Mouse (Mus musculus) thymus, postnatal 14 days (tissue): ENCODE measurements around the gene Cdc42se2.

Experiments
- DNase-seq: peaks from one replicate; pipeline ENCODE4 v3.0.0; 2021

The Cdc42se2 gene

DNA sequence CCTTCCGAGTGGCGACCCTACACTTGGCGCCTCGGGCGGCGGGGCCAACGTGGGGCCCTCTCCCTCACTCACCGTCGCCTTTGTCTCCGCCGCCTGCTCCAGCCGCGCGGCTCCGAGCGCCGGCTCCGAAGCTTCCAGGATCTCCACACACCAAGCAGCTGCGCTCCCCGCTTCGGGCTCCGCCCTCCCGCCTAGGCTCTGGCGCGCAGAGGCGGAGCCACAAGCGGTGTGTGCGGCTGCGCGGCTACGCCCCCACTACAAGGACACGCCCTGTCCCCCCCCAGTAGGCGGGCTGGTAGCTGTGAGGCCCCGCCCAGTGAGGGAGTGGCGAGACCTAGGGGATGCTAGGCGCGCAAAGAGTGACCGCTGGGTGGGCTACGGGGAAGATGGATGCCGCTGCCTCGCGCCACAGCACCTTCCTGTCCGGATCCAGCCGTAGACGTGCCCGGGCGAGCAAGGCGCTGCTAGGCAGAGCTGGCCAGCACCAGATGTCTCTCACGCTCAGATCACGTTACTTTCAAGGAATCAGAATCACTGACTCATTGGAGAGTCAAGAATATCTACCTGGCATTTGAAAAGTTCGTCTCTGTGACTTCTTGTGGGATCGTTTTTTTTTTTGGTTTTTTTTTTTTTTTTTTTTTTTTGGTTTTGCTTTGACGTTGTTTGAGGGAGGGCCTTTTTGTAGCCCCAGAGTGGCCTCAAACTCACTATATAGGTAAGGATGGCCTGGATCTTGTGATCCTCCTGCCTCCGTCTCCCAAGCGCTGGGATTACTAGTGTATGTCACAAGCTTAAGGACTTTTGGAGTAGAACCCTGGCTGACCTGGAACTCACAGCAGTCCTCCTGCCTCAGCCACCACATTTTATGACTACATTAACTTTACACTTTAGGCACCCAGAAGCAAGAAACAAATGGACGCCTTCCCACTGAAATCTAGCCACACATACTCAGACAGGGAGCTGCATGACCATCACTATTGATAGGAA lies at the start of gene Cdc42se2:
Cdc42se2 (minus strand) TSS at position 188 of the 987 bp plus-strand sequence.
- peak; percentile 98 for DNase-seq

DNA sequence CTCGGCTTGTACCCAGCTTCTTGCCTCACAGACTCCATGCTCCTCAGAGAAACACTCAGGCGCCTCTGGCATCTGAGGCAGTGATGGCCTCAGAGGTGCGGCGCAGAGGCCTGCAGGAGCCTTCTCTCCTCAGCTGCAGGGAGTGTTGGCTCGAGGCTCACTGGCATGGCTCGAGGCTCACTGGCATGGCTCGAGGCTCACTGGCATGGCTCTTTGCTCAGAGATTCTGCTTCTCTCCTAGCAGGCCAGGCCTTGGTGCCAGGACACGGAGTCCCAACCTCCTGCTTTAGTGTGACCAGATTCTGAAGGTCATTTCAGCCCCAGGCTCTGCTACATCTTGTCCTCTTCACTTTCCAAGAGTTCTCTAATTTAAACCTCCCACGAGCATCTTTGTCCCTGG lies 48.6 kb upstream of the Cdc42se2 start:
- DNase-seq: no peak

DNA sequence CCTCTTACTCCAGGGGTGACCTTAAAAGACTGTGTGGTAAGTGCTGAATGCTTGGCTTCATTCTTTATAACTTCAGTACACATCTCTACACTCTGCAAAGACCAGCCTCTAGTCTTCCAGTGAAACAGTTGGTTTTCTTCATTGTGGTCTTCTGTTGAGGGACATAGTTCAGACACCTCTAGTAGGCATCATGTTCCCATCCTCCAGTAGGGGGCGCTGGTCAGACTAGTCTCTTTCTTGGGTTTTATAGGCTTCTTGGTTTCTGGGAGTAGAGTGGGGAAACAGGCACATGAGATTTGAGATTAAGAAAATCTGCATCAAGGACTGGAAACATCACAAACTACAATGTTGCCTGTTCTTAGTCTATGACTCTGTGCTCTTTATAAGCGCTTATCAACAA lies 47.1 kb upstream of the Cdc42se2 start:
- DNase-seq: peak; percentile 42

- peak; percentile 20 for DNase-seq
Measured at GRCm38 (mm10) chr11:54833833-54834232, 46.4 kb upstream of the Cdc42se2 start.

DNA sequence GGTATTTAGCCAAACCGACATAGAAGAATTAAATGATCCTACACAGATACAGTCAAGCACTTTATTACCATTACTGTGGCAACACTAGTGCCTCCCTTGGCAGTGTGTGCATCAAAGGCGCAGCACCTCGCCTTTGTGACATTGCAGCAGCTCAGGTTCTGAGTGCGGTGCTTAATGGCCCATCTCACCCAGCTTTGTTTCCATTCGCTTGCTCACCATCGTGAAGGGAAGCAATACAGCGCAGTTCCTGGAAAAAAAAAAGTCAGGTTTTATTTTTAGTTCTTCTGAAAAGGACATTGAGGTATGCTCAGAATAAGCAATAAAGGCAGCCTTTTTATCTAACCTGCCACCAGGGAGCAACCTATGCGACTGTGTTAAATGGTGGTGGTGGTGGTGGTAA lies 39.3 kb upstream of the Cdc42se2 start:
- no peak for DNase-seq

GRCm38 (mm10) chr11:54825774-54826173 lies 38.3 kb upstream of the Cdc42se2 start:
- DNase-seq: no peak

GRCm38 (mm10) chr11:54823467-54823866 lies 36.0 kb upstream of the Cdc42se2 start:
- DNase-seq: no peak

DNA sequence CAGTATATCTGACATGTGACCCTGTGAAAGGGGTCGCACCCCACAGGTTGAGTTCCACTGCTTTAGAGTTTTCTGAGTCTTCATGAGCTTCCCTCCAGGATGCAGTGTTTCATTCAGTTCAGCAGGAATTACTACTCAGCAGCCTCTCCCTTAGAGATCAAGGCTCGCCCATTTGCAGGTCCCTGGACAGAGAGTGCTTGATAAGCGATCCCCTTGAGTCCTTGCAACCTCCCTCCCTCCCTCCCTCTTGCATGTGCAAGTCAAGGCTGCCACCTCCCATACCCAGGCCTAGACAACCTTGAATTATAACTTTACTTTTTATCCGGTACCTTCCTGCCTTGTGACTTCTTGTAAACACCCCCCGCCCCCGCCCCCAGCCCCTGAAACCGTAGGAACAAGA lies 32.0 kb upstream of the Cdc42se2 start:
- no peak for DNase-seq

GRCm38 (mm10) chr11:54817449-54817848 lies 30.0 kb upstream of the Cdc42se2 start:
- no peak for DNase-seq

DNA sequence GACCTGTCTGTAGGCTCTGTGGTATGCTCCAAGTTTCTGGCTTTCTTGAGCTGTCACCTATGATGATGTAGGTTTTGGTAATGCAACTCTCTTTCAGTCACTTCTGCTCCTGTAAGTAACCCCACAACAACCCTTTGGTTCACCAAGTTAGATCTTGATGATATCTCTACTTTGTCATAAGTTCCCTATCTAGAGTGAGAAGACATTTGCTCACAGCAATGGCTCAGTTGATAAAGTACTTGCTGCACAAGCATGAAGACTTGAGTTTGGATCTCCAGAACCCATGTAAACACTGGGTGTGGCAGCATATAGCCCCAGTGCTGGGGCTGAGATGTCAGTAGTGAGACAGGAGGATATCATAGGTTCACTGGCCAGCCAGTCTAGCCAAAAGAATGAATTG lies 28.2 kb upstream of the Cdc42se2 start:
- DNase-seq: no peak

- DNase-seq: no peak
Measured at GRCm38 (mm10) chr11:54812812-54813516, 25.5 kb upstream of the Cdc42se2 start.

- DNase-seq: no peak
Measured at GRCm38 (mm10) chr11:54812314-54812713, 24.8 kb upstream of the Cdc42se2 start.

DNA sequence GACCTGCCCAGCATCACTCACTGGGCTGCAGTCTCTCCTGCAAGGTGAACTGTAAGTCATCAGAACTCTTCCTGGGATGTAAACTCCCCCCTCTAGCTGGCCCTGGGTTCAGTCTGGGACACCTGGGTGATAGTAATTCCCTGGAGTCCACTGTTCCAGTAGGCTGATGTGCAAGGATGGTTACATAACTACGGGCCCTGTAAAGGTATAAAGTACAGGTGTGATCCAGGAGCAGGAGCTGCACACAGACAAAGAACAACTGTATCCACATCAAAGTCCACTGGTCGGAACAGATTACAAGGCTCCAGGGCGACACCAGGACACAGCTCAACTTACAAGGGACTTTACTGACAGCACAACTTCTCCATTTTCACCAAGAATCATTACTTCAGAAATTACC lies 23.6 kb upstream of the Cdc42se2 start:
- no peak for DNase-seq

GRCm38 (mm10) chr11:54809582-54809981 lies 22.1 kb upstream of the Cdc42se2 start:
- no peak for DNase-seq

DNA sequence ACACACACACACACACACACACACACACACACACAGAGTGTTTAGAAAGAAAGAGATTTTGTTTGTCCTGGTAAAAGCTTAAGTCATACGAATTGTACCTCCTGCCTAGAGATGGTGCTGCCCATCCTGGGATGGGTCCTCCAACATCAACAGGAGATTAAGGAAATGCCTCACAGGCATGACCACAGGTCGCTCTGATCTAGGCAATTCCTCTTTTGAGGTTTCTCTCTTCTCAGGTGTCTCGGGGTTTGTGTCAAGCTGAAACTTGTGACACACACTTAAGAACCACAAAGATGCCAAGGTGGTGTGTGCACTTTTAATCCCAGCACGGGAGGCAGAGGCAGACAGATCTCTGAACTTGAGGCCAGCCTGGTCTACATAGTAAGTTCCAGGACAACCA lies 20.7 kb upstream of the Cdc42se2 start:
- DNase-seq: no peak

DNA sequence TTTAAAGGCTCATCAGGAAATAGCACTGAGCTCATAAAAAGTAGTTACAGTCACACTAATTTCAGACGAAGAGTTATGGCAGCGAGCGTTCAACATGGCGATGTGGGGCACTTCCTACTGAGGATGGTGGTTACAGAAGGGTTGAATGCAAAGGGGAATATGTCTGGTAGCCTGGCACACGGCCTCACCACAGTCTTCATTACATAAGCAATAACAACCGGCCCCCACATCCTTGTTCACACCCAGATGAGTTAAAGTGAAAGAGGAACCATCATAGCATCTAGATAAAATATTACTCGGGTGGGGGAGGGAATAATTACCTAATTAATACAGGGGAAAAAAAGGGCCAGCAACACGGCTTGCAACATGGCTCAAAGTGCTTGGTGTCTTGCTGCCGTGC lies 20.2 kb upstream of the Cdc42se2 start:
- DNase-seq: no peak

DNA sequence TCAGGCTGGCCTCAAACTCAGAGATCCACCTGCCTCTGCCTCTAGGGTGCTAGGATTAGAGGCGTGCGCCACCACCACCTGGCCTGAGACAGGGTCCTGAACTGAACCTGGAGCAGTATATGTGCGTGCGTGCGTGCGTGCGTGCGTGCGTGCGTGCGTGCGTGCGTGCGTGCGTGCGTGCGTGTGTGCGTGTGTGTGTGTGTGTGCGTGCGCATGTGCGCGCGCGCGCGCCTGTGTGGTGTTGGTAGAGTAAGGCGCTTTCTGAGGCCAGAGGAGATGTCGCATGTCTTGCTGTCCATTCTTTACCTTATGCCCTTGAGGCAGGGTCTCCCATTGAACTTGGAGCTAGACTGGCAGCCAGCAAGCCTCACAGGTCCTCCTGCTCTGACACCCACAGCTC lies 19.4 kb upstream of the Cdc42se2 start:
- no peak for DNase-seq

DNA sequence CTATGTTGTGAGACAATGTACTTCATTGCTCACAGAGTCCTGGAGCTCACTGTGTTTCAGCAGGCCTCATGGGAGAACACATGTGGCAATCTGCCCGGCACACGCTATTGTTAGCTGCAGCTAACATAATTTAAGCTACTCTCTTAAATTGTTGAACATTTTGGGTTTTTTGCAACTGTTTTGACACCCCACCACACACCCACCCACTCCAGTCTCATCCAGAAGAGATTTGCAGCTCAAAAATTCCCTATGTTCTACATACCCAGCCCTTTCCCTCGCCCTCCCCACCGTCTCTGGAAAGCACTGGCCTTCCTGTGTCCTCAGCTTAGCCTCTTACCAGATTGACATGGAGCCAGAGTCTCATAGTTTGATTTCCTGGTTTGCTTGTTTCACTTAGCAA lies 17.7 kb upstream of the Cdc42se2 start:
- DNase-seq: no peak

DNA sequence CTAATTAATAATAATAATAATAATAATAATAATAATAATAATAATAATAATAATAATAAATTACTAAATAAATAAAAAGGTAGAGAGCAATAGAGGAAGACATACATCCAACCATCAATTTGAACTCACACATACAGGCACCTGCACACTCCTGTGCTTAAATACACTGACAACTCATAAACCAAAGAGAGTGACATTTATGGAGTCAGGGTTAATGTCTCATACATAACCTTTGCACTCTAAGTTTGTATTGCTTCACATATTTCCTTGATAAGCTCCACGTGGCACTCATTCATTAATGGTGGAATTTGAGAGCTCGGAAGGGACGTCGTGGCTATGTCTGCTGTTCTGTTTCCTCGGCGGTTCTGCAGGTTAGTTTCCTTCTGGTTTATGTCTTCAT lies 15.1 kb upstream of the Cdc42se2 start:
- no peak for DNase-seq

DNA sequence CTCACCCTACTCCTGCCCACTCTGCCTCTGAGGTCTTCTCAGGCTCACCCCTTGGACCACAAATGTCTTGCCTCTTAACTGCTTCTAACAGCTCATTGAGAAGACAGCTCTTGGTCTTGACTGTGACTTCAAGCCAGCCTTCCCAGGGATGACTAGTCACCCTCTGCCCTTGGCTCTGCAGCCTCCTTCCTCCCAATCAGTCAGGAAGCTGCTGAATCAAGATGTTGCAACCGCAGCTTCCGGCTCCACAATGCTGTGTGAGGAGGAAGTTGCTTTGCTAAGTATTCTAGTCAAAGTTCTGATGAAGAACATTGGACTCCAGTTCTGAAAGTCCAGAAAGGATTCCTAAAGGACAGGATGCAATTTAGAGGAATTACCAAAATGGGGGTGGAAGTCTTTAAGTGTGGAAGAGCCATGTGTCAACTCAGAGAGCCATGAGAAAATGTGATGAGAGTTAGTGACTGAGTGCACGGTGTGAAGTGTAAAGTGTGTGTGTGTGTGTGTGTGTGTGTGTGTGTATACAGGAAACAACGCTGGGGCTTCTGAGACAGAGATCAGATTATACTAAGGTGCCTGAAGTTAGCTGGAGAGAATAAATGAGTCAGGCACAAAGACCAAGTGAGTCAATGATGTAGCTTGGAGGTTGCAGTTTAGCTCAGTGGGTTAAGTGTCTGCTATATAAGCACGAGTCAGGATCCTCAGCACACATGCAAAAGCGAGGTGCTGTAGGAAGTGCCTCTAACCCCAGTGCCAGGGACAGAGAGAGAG lies 14.5 kb upstream of the Cdc42se2 start:
- peak; percentile 85 for DNase-seq

GRCm38 (mm10) chr11:54796551-54796950 lies 9.1 kb upstream of the Cdc42se2 start:
- DNase-seq: no peak

DNA sequence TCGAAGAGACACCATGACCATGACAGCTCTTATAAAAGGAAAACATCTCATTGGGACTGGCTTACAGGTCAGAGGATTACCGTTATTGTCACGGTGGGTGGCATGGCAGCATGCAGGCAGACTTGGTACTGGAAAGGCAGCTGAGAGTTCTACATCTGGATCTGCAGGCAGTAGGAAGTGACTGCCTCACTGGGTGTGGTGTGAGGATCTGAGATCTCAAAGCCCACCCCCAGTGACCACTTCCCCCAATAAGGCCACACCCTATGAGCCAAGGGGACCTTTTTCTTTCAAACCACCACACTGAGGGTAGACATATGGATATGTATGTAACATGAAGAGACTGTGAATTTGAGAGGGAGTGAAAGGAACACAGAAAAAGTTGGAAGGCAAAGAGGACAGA lies 7.2 kb upstream of the Cdc42se2 start:
- DNase-seq: no peak

GRCm38 (mm10) chr11:54793173-54793572 lies 5.7 kb upstream of the Cdc42se2 start:
- no peak for DNase-seq
